Mouse (Mus musculus) yolk sac, embryonic 10.5 days (tissue): ENCODE measurements around the gene Rab20.

ENCODE experiments used
- DNase-seq: peaks from one replicate; pipeline ENCODE4 v3.0.0-alpha.2; 2017; ENCODE audit warnings: low spot score

Rab20 gene

DNA sequence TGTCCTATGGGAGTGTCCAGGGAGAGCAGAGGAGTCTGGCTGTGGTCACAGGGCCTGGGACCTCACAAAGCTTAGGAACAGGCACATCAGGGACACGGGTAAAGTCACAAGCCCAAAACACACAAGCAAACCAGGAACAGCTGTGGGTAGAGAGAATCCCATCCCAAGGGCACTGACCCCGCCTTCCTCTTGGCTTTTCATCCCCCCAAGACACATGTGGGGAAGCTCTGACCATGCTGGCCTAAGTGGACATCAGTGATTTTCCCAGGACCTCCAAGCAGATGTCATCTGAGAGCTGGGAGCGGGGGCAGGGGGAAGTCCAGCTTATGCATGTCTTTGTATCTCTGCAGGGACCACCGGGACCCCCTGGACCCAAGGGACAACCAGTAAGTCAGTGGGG lies 73.9 kb downstream of the Rab20 start:
- no peak for DNase-seq

DNA sequence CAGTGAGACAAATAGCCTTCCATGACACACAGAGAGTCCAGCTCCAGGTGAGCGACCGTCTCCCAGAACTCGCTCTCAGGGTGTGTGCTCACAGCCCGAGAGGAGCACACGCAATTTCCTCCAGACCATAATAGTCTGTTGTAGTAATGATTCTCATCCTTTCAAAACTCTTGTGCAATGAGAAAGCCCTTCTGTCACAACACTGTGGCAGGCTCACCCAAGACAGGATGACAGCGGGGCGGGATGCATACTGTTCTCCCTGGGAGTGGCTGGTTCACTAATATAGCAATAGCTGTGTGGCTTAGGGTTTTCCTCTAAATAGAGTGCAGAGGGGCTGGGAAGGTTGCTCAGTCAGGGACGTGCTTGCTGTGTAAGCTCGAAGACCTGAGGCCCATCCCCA lies 74.7 kb downstream of the Rab20 start:
- no peak for DNase-seq
